Mouse (Mus musculus) CD4-positive naive resting alpha-beta T cell, adult 57 days (primary cell): ENCODE measurements around the gene Hsd17b2. TPM values are rescaled to one million over a fixed set of nuclear protein-coding genes. Genes with fewer than 3 reads are reported as not detected.

ENCODE experiments used
- total RNA-seq: library from RNA; stranded (reverse); gene quantifications from one replicate; pipeline ENCODE4 v1.2.4, GENCODE M21; 2023

The Hsd17b2 gene
- not detected for total RNA-seq

GRCm38 (mm10) chr8:117701859-117702258 lies at the start of gene Hsd17b2:
Hsd17b2 (plus strand) TSS chr8:117701904.

GRCm38 (mm10) chr8:117673430-117673830 lies 28.3 kb upstream of the Hsd17b2 start, which contains the start of gene Sdr42e1:
Sdr42e1 (minus strand) TSS chr8:117673689.

GRCm38 (mm10) chr8:117801443-117802298 lies 100.0 kb downstream of the Hsd17b2 start, which contains the start of gene Mphosph6:
Mphosph6 (minus strand) TSS chr8:117801943.

Other genes with a start within 250 kb of the Hsd17b2 start
- gene Plcg2, start 203.6 kb upstream of the Hsd17b2 start, total RNA-seq = 11.6 TPM
- gene Sdr42e1, start 28.2 kb upstream of the Hsd17b2 start, total RNA-seq = 2.2 TPM
- gene Mphosph6, start 100.0 kb downstream of the Hsd17b2 start, total RNA-seq = 20.0 TPM